Mouse (Mus musculus): Measurements from ENCODE around the gene Gm20388. TPM values are rescaled to one million over a fixed set of nuclear protein-coding genes. Genes with fewer than 3 reads are reported as not detected.
A peak's percentile ranks its signal among the peaks of the same experiment; 100 is the strongest.
"Not testable (repeated sequence)": the region's sequence is repeated elsewhere in the genome, so short reads cannot be mapped to it uniquely, and the experiment has no call there.

Gm20388 gene
- total RNA-seq, 2 experiments from 2014 or later: 1.9 to 2.0 TPM

- no peak for DNase-seq
These were observed 4078.0 kb downstream of the Gm20388 start for GRCm38 (mm10) chr8:123988605-123989038.

- DNase-seq: no peak
These were observed 4078.5 kb downstream of the Gm20388 start for GRCm38 (mm10) chr8:123989128-123989527.

- DNase-seq: no peak
These were observed 4079.8 kb downstream of the Gm20388 start for GRCm38 (mm10) chr8:123990277-123991049.

- DNase-seq: no peak
These were observed 4081.9 kb downstream of the Gm20388 start for GRCm38 (mm10) chr8:123992587-123992986.

- DNase-seq: no peak
These were observed 4083.0 kb downstream of the Gm20388 start for GRCm38 (mm10) chr8:123993597-123993996.

GRCm38 (mm10) chr8:123993997-123994396, 4083.4 kb downstream of the Gm20388 start:
- no peak for DNase-seq

- peak; percentile 55 for DNase-seq
These were observed 4088.9 kb downstream of the Gm20388 start for GRCm38 (mm10) chr8:123999568-123999967.

GRCm38 (mm10) chr8:124002546-124003108, 4092.0 kb downstream of the Gm20388 start:
- DNase-seq: no peak

GRCm38 (mm10) chr8:124007829-124008228, 4097.2 kb downstream of the Gm20388 start:
- DNase-seq: no peak

GRCm38 (mm10) chr8:124011580-124011979, 4100.9 kb downstream of the Gm20388 start:
- no peak for DNase-seq

- no peak for DNase-seq
These were observed 4101.4 kb downstream of the Gm20388 start for GRCm38 (mm10) chr8:124011989-124012586.

- not testable (repeated sequence) for DNase-seq
These were observed 4103.7 kb downstream of the Gm20388 start for GRCm38 (mm10) chr8:124014299-124014698.

GRCm38 (mm10) chr8:124014751-124015150, 4104.1 kb downstream of the Gm20388 start:
- no peak for DNase-seq

- DNase-seq: peak; percentile 21
These were observed 4109.1 kb downstream of the Gm20388 start for GRCm38 (mm10) chr8:124019782-124020181.

GRCm38 (mm10) chr8:124020439-124021236, 4110.0 kb downstream of the Gm20388 start:
- DNase-seq: no peak

GRCm38 (mm10) chr8:124021237-124022227, 4110.9 kb downstream of the Gm20388 start, which contains the start of the genes Taf5l and Urb2:
Taf5l (minus strand) TSS chr8:124021397.
Urb2 (plus strand) TSS chr8:124021508.
- peak; percentile 97 for DNase-seq

GRCm38 (mm10) chr8:124026265-124026664, 4115.6 kb downstream of the Gm20388 start:
- DNase-seq: not testable (repeated sequence)

- no peak for DNase-seq
These were observed 4117.2 kb downstream of the Gm20388 start for GRCm38 (mm10) chr8:124027831-124028230.

GRCm38 (mm10) chr8:124033400-124033799, 4122.8 kb downstream of the Gm20388 start:
- DNase-seq: no peak

- DNase-seq: no peak
These were observed 4127.5 kb downstream of the Gm20388 start for GRCm38 (mm10) chr8:124038121-124038520.

GRCm38 (mm10) chr8:124039351-124039750, 4128.7 kb downstream of the Gm20388 start:
- DNase-seq: no peak
